Mouse (Mus musculus) right cerebral cortex, postnatal 25 days (tissue): ENCODE results near the gene Galnt14.
A peak's percentile ranks its signal among the peaks of the same experiment; 100 is the strongest.

Source experiments
- DNase-seq: peaks from one replicate; pipeline ENCODE4 v3.0.0; 2022

The Galnt14 gene

GRCm38 (mm10) chr17:73663237-73663636, 47.0 kb downstream of the Galnt14 start:
- no peak for DNase-seq

- no peak for DNase-seq
Measured at GRCm38 (mm10) chr17:73658731-73659445, 51.4 kb downstream of the Galnt14 start.

- no peak for DNase-seq
Measured at GRCm38 (mm10) chr17:73656373-73656772, 53.9 kb downstream of the Galnt14 start.

GRCm38 (mm10) chr17:73654261-73654660, 56.0 kb downstream of the Galnt14 start:
- no peak for DNase-seq

GRCm38 (mm10) chr17:73649371-73649770, 60.9 kb downstream of the Galnt14 start:
- no peak for DNase-seq

- DNase-seq, result no peak
Measured at GRCm38 (mm10) chr17:73641676-73642075, 68.6 kb downstream of the Galnt14 start.

- no peak for DNase-seq
Measured at GRCm38 (mm10) chr17:73640117-73640480, 70.2 kb downstream of the Galnt14 start.

- DNase-seq, result no peak
Measured at GRCm38 (mm10) chr17:73639401-73640116, 70.7 kb downstream of the Galnt14 start.

- DNase-seq, result no peak
Measured at GRCm38 (mm10) chr17:73636988-73637387, 73.3 kb downstream of the Galnt14 start.

GRCm38 (mm10) chr17:73634896-73635295, 75.4 kb downstream of the Galnt14 start:
- no peak for DNase-seq

- no peak for DNase-seq
Measured at GRCm38 (mm10) chr17:73633991-73634710, 76.1 kb downstream of the Galnt14 start.

- DNase-seq, result no peak
Measured at GRCm38 (mm10) chr17:73628263-73628914, 81.9 kb downstream of the Galnt14 start.

- no peak for DNase-seq
Measured at GRCm38 (mm10) chr17:73626912-73627311, 83.3 kb downstream of the Galnt14 start.

- no peak for DNase-seq
Measured at GRCm38 (mm10) chr17:73620049-73620448, 90.2 kb downstream of the Galnt14 start.

- DNase-seq, result no peak
Measured at GRCm38 (mm10) chr17:73602552-73603478, 107.4 kb downstream of the Galnt14 start.

GRCm38 (mm10) chr17:73599923-73600322, 110.3 kb downstream of the Galnt14 start:
- DNase-seq, result no peak

GRCm38 (mm10) chr17:73592081-73592480, 118.2 kb downstream of the Galnt14 start:
- DNase-seq, result no peak

- no peak for DNase-seq
Measured at GRCm38 (mm10) chr17:73587573-73587972, 122.7 kb downstream of the Galnt14 start.

GRCm38 (mm10) chr17:73574186-73574585, 136.1 kb downstream of the Galnt14 start:
- DNase-seq, result no peak

- DNase-seq, result no peak
Measured at GRCm38 (mm10) chr17:73572881-73573280, 137.4 kb downstream of the Galnt14 start.

GRCm38 (mm10) chr17:73572440-73572839, 137.8 kb downstream of the Galnt14 start:
- DNase-seq, result peak; percentile 33

- peak; percentile 23 for DNase-seq
Measured at GRCm38 (mm10) chr17:73571961-73572360, 138.3 kb downstream of the Galnt14 start.
